Mouse (Mus musculus): ENCODE results near the gene Tmem114. TPM values are rescaled to one million over a fixed set of nuclear protein-coding genes. Genes with fewer than 3 reads are reported as not detected.

Gene Tmem114
- total RNA-seq, 1 experiment from 2014 or later = 0.45 TPM

- 0 out of 4 replicates have a peak, but pooled peaks of 1 of the 2 experiments have one; percentile 18 for ATAC-seq (replicated peaks in 1 of 2; ENCODE audit: insufficient read depth in 1 of 2, low FRiP score in 2 of 2, low TSS enrichment in 1 of 2, low read depth in 1 of 2, poor library complexity in 2 of 2, severe bottlenecking in 2 of 2)
Observed at GRCm38 (mm10) chr16:8417011-8417720, 7.8 kb downstream of the Tmem114 start.

- no peak for ATAC-seq (replicated peaks in 1 of 2; ENCODE audit: insufficient read depth in 1 of 2, low FRiP score in 2 of 2, low TSS enrichment in 1 of 2, low read depth in 1 of 2, poor library complexity in 2 of 2, severe bottlenecking in 2 of 2)
Observed at GRCm38 (mm10) chr16:8415996-8416395, 8.9 kb downstream of the Tmem114 start.

- ATAC-seq (replicated peaks in 1 of 2; ENCODE audit: insufficient read depth in 1 of 2, low FRiP score in 2 of 2, low TSS enrichment in 1 of 2, low read depth in 1 of 2, poor library complexity in 2 of 2, severe bottlenecking in 2 of 2) = no peak
Observed at GRCm38 (mm10) chr16:8413441-8413840, 11.5 kb downstream of the Tmem114 start.

GRCm38 (mm10) chr16:8412213-8412612 is 12.7 kb downstream of the Tmem114 start:
- peak; percentile 72 to 83 for ATAC-seq (replicated peaks in 1 of 2; ENCODE audit: insufficient read depth in 1 of 2, low FRiP score in 2 of 2, low TSS enrichment in 1 of 2, low read depth in 1 of 2, poor library complexity in 2 of 2, severe bottlenecking in 2 of 2)

- peak; percentile 46 to 50; a peak in 3 of 4 replicates for ATAC-seq (replicated peaks in 1 of 2; ENCODE audit: insufficient read depth in 1 of 2, low FRiP score in 2 of 2, low TSS enrichment in 1 of 2, low read depth in 1 of 2, poor library complexity in 2 of 2, severe bottlenecking in 2 of 2)
Observed at GRCm38 (mm10) chr16:8409197-8409596, 15.7 kb downstream of the Tmem114 start.

GRCm38 (mm10) chr16:8406708-8407107 is 18.2 kb downstream of the Tmem114 start:
- peak; percentile 33 to 53; a peak in 1 of 4 replicates for ATAC-seq (replicated peaks in 1 of 2; ENCODE audit: insufficient read depth in 1 of 2, low FRiP score in 2 of 2, low TSS enrichment in 1 of 2, low read depth in 1 of 2, poor library complexity in 2 of 2, severe bottlenecking in 2 of 2)

GRCm38 (mm10) chr16:8402663-8403062 is 22.3 kb downstream of the Tmem114 start:
- ATAC-seq (replicated peaks in 1 of 2; ENCODE audit: insufficient read depth in 1 of 2, low FRiP score in 2 of 2, low TSS enrichment in 1 of 2, low read depth in 1 of 2, poor library complexity in 2 of 2, severe bottlenecking in 2 of 2) = no peak

GRCm38 (mm10) chr16:8401171-8401955 is 23.6 kb downstream of the Tmem114 start:
- ATAC-seq (replicated peaks in 1 of 2; ENCODE audit: insufficient read depth in 1 of 2, low FRiP score in 2 of 2, low TSS enrichment in 1 of 2, low read depth in 1 of 2, poor library complexity in 2 of 2, severe bottlenecking in 2 of 2) = no peak

GRCm38 (mm10) chr16:8399868-8400267 is 25.1 kb downstream of the Tmem114 start:
- no peak for ATAC-seq (replicated peaks in 1 of 2; ENCODE audit: insufficient read depth in 1 of 2, low FRiP score in 2 of 2, low TSS enrichment in 1 of 2, low read depth in 1 of 2, poor library complexity in 2 of 2, severe bottlenecking in 2 of 2)

GRCm38 (mm10) chr16:8394946-8395345 is 30.0 kb downstream of the Tmem114 start:
- ATAC-seq (replicated peaks in 1 of 2; ENCODE audit: insufficient read depth in 1 of 2, low FRiP score in 2 of 2, low TSS enrichment in 1 of 2, low read depth in 1 of 2, poor library complexity in 2 of 2, severe bottlenecking in 2 of 2) = no peak

- ATAC-seq (replicated peaks in 1 of 2; ENCODE audit: insufficient read depth in 1 of 2, low FRiP score in 2 of 2, low TSS enrichment in 1 of 2, low read depth in 1 of 2, poor library complexity in 2 of 2, severe bottlenecking in 2 of 2) = no peak
Observed at GRCm38 (mm10) chr16:8388491-8388890, 36.4 kb downstream of the Tmem114 start.

GRCm38 (mm10) chr16:8386386-8386785 is 38.5 kb downstream of the Tmem114 start:
- no peak for ATAC-seq (replicated peaks in 1 of 2; ENCODE audit: insufficient read depth in 1 of 2, low FRiP score in 2 of 2, low TSS enrichment in 1 of 2, low read depth in 1 of 2, poor library complexity in 2 of 2, severe bottlenecking in 2 of 2)

- no peak for ATAC-seq (replicated peaks in 1 of 2; ENCODE audit: insufficient read depth in 1 of 2, low FRiP score in 2 of 2, low TSS enrichment in 1 of 2, low read depth in 1 of 2, poor library complexity in 2 of 2, severe bottlenecking in 2 of 2)
Observed at GRCm38 (mm10) chr16:8385679-8386078, 39.3 kb downstream of the Tmem114 start.

- ATAC-seq (replicated peaks in 1 of 2; ENCODE audit: insufficient read depth in 1 of 2, low FRiP score in 2 of 2, low TSS enrichment in 1 of 2, low read depth in 1 of 2, poor library complexity in 2 of 2, severe bottlenecking in 2 of 2) = no peak
Observed at GRCm38 (mm10) chr16:8384772-8385171, 40.2 kb downstream of the Tmem114 start.

- ATAC-seq (replicated peaks in 1 of 2; ENCODE audit: insufficient read depth in 1 of 2, low FRiP score in 2 of 2, low TSS enrichment in 1 of 2, low read depth in 1 of 2, poor library complexity in 2 of 2, severe bottlenecking in 2 of 2) = no peak
Observed at GRCm38 (mm10) chr16:8383396-8383795, 41.5 kb downstream of the Tmem114 start.

- no peak for ATAC-seq (replicated peaks in 1 of 2; ENCODE audit: insufficient read depth in 1 of 2, low FRiP score in 2 of 2, low TSS enrichment in 1 of 2, low read depth in 1 of 2, poor library complexity in 2 of 2, severe bottlenecking in 2 of 2)
Observed at GRCm38 (mm10) chr16:8363066-8363465, 61.9 kb downstream of the Tmem114 start.
